Comparison of ENCODE assay signal across 8 mouse cellular contexts in the genomic region with DNA sequence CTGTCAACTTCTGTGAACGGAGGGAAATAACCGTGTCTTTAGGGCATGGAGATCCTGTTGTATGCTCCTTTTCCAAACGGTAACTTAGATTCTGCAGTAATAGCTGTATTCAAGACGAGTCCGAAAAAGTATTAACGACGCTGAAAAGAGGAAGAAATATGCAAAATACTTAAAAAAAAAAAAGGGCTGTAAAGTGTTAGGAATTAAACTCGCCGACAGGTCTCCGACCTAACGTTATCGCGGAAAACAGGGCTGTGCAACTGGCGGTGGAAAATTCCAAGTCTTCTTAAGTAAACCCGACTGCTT. TPM values are rescaled to one million over a fixed set of nuclear protein-coding genes. Genes with fewer than 3 reads are reported as not detected.
DNase-seq lines count a peak whose midpoint lies in the region; ATAC-seq and TF ChIP-seq lines count a peak whose summit lies in the region.

No protein-coding gene starts in this region.

- no peaks in the 10 kb centered on the region for H3K9me3 ChIP-seq in forebrain, embryonic 11.5 days (ENCODE audit: control insufficient read depth, low read length)
- no peaks in the 10 kb centered on the region for H3K9me3 ChIP-seq in liver, embryonic 13.5 days (replicated peaks)

- peak overlapping the region; percentile 49 for H3K4me3 ChIP-seq in heart, adult 2 months
- H3K4me3 ChIP-seq in C2C12 (ENCODE audit: insufficient read depth, poor library complexity, severe bottlenecking) = peak overlapping the region; percentile 52
- peak overlapping the region; percentile 96 for H3K4me3 ChIP-seq in forebrain, embryonic 11.5 days (ENCODE audit: low read depth, low read length)
- H3K4me3 ChIP-seq in liver, embryonic 13.5 days (replicated peaks) = peak overlapping the region; percentile 87

- no peak for DNase-seq in heart, adult 2 months
- no peak for DNase-seq in heart, postnatal 4 days
- no peak for DNase-seq in forebrain, embryonic 11.5 days (ENCODE audit: low spot score)
- no peak for DNase-seq in liver, embryonic 13.5 days
- DNase-seq in T-cell, adult 2 months (ENCODE audit: low spot score) = no peak
- no peak for DNase-seq in Muller cell, postnatal 12 days (ENCODE audit: inconsistent ontology term)
- DNase-seq in adrenal gland, postnatal 25 days = no peak

- peaks cover 4% of the 10 kb centered on the region for H3K4me1 ChIP-seq in heart, adult 2 months (ENCODE audit: control insufficient read depth, insufficient read depth, low read length)
- peaks cover 4% of the 10 kb centered on the region for H3K4me1 ChIP-seq in forebrain, embryonic 11.5 days (replicated peaks; ENCODE audit: control insufficient read depth, insufficient read depth, low read length)
- H3K4me1 ChIP-seq in liver, embryonic 13.5 days (replicated peaks) = peaks cover 35% of the 10 kb centered on the region

- H3K79me3 ChIP-seq in C2C12 (ENCODE audit: low read depth) = peaks cover 36% of the 10 kb centered on the region

- TF ChIP-seq POLR2A in heart, adult 2 months (IDR thresholded peaks at IDR 0.05; ENCODE audit: insufficient read depth, low read depth, low read length) = no peak

- H3K9ac ChIP-seq in heart, adult 2 months (ENCODE audit: low read depth, low read length) = peak overlapping the region; percentile 57
- H3K9ac ChIP-seq in forebrain, embryonic 11.5 days (ENCODE audit: low read length) = peak overlapping the region; percentile 74
- H3K9ac ChIP-seq in liver, embryonic 13.5 days = peak overlapping the region; percentile 84

- no peaks in the 10 kb centered on the region for H3K27me3 ChIP-seq in heart, adult 2 months (ENCODE audit: control insufficient read depth, insufficient read depth, low read length)
- no peaks in the 10 kb centered on the region for H3K27me3 ChIP-seq in C2C12 (ENCODE audit: control insufficient read depth, insufficient read depth, insufficient read length)
- no peaks in the 10 kb centered on the region for H3K27me3 ChIP-seq in forebrain, embryonic 11.5 days (ENCODE audit: control insufficient read depth, insufficient read depth, low read length)
- no peaks in the 10 kb centered on the region for H3K27me3 ChIP-seq in liver, embryonic 13.5 days

- H3K36me3 ChIP-seq in heart, adult 2 months (ENCODE audit: control insufficient read depth, insufficient read depth, low read length) = peaks cover 3% of the 10 kb centered on the region; the same call in 1 of the 2 replicates
- H3K36me3 ChIP-seq in C2C12 (ENCODE audit: control insufficient read depth, insufficient read depth) = peaks cover 10% of the 10 kb centered on the region
- H3K36me3 ChIP-seq in forebrain, embryonic 11.5 days (ENCODE audit: control insufficient read depth, insufficient read depth, low read length) = no peaks in the 10 kb centered on the region; the same call in 1 of the 2 replicates
- H3K36me3 ChIP-seq in liver, embryonic 13.5 days = peaks cover 19% of the 10 kb centered on the region

- 2% methylated on average over 15 of the region's 15 CpGs for WGBS in heart, adult 2 months
- 2% methylated on average over 15 of the region's 15 CpGs for WGBS in forebrain, embryonic 11.5 days
- WGBS in liver, embryonic 13.5 days (ENCODE audit: insufficient replicate concordance) = under 1% methylated on average over 15 of the region's 15 CpGs

- no peak for TF ChIP-seq CTCF in heart, adult 2 months (IDR thresholded peaks at IDR 0.05)
- no peak for TF ChIP-seq CTCF in C2C12 (IDR thresholded peaks at IDR 0.05; ENCODE audit: control insufficient read depth, insufficient read depth, insufficient read length)

- no peaks in the 10 kb centered on the region for H3K79me2 ChIP-seq in heart, adult 2 months (replicated peaks; ENCODE audit: control insufficient read depth, insufficient read depth, low read length)
- H3K79me2 ChIP-seq in C2C12 (ENCODE audit: control insufficient read depth, insufficient read depth) = peaks cover 41% of the 10 kb centered on the region

- peak overlapping the region; percentile 91 for H3K4me2 ChIP-seq in forebrain, embryonic 11.5 days (ENCODE audit: low read depth, low read length, severe bottlenecking)
- H3K4me2 ChIP-seq in liver, embryonic 13.5 days = peak overlapping the region; percentile 81

- TF ChIP-seq EP300 in heart, adult 2 months (IDR thresholded peaks at IDR 0.05; ENCODE audit: insufficient read depth, low read depth, low read length) = no peak

- H3ac ChIP-seq in C2C12 (ENCODE audit: control insufficient read depth, insufficient read length, low read depth) = peak overlapping the region; percentile 80

- ATAC-seq in forebrain, embryonic 11.5 days (replicated peaks; ENCODE audit: low FRiP score) = no peak
- ATAC-seq in liver, embryonic 13.5 days (ENCODE audit: low read depth) = no peak

- H3K27ac ChIP-seq in heart, adult 2 months = peak overlapping the region; percentile 93
- peak overlapping the region; percentile 66; the same call in 1 of the 2 replicates for H3K27ac ChIP-seq in forebrain, embryonic 11.5 days (ENCODE audit: low read depth, low read length)
- peak overlapping the region; percentile 95 for H3K27ac ChIP-seq in liver, embryonic 13.5 days

- intact Hi-C loops in heart, adult 2 months (cut with DNase I) = loop anchor here (2.0 kb wide), 2 partner anchors 42 to 76 kb away; partner anchors contain the start of genes Appbp2 and Bcas3

TF ChIP-seq in C2C12, 6 proteins besides CTCF, POLR2A, EP300 and RAD21:
- no peak for TF ChIP-seq MYOG (IDR thresholded peaks at IDR 0.05; ENCODE audit: control insufficient read depth, extremely low read depth, insufficient read length)
- no peak for TF ChIP-seq FOSL1 (IDR thresholded peaks at IDR 0.05; ENCODE audit: insufficient read depth, low read length, poor library complexity, severe bottlenecking)
- TF ChIP-seq USF1 (IDR thresholded peaks at IDR 0.05; ENCODE audit: low read depth) = no peak
- no peak for TF ChIP-seq MAX (IDR thresholded peaks at IDR 0.05)
- no peak for TF ChIP-seq MYOD1 (IDR thresholded peaks at IDR 0.05; ENCODE audit: control insufficient read depth, insufficient read length, low read depth)
- TF ChIP-seq CEBPB (IDR thresholded peaks at IDR 0.05; ENCODE audit: low read depth) = no peak

RNA-seq across cellular contexts. Expression of gene Ppm1d, which starts 0.7 kb away (rescaled TPM):
- total RNA-seq in heart, adult 2 months (2021) = 10 to 100 TPM in 1 of 2 experiments, 1 to 10 TPM in 1; 6.8 to 10.2 TPM
- polyA plus RNA-seq in heart, adult 2 months (2012; rRNA removed) = 2.9 and 5.7 TPM in 2 replicates
- 10 to 100 TPM; 16.2 to 16.8 TPM for total RNA-seq in heart, postnatal 4 days (2021)
- polyA plus RNA-seq in C2C12 (2012; fragmentation: generic; extraction: Trizol) = 7.5 TPM
- 29.6 and 30.4 TPM in 2 replicates for polyA plus RNA-seq in forebrain, embryonic 11.5 days (2014; fragmentation: Nextera tagmentation; extraction: Ambion mirVana)
- 21.8 and 22.7 TPM in 2 replicates for polyA plus RNA-seq in liver, embryonic 13.5 days (2015; fragmentation: Nextera tagmentation; extraction: Ambion mirVana)
- total RNA-seq in adrenal gland, postnatal 25 days (2021) = 17.0 and 17.2 TPM in 2 replicates

RNA-seq across cellular contexts. Expression of gene Bcas3, which starts 42.6 kb away (rescaled TPM):
- total RNA-seq in heart, adult 2 months (2021) = 10 to 100 TPM; 36.0 to 40.4 TPM
- 23.0 and 26.6 TPM in 2 replicates for polyA plus RNA-seq in heart, adult 2 months (2012; rRNA removed)
- 10 to 100 TPM; 24.4 to 24.7 TPM for total RNA-seq in heart, postnatal 4 days (2021)
- 11.1 TPM for polyA plus RNA-seq in C2C12 (2012; fragmentation: generic; extraction: Trizol)
- 17.3 and 17.9 TPM in 2 replicates for polyA plus RNA-seq in forebrain, embryonic 11.5 days (2014; fragmentation: Nextera tagmentation; extraction: Ambion mirVana)
- 13.6 and 16.4 TPM in 2 replicates for polyA plus RNA-seq in liver, embryonic 13.5 days (2015; fragmentation: Nextera tagmentation; extraction: Ambion mirVana)
- 42.9 and 55.9 TPM in 2 replicates for total RNA-seq in adrenal gland, postnatal 25 days (2021)
